Mouse (Mus musculus) layer of hippocampus, postnatal 36 days (tissue): Measurements from ENCODE around the gene Anxa5. TPM values are rescaled to one million over a fixed set of nuclear protein-coding genes. Genes with fewer than 3 reads are reported as not detected.
A peak's percentile ranks its signal among the peaks of the same experiment; 100 is the strongest.

ENCODE experiments used
- DNase-seq, 2 experiments: peaks; one replicate each; pipeline ENCODE4 v3.0.0; 2022
- total RNA-seq, 2 experiments: library from RNA; stranded (reverse); gene quantifications; 2 replicates each; pipeline ENCODE4 v1.2.3; 2021

Anxa5 gene
- total RNA-seq, 2 experiments from 2014 or later: 46.6 to 49.3 TPM

GRCm38 (mm10) chr3:36488367-36488766, 12.7 kb upstream of the Anxa5 start:
- no peak for DNase-seq

- no peak for DNase-seq
Measured at GRCm38 (mm10) chr3:36486881-36487280, 11.2 kb upstream of the Anxa5 start.

GRCm38 (mm10) chr3:36486176-36486575, 10.5 kb upstream of the Anxa5 start:
- DNase-seq: no peak

- DNase-seq: no peak
Measured at GRCm38 (mm10) chr3:36484292-36484691, 8.6 kb upstream of the Anxa5 start.

GRCm38 (mm10) chr3:36482940-36483339, 7.2 kb upstream of the Anxa5 start:
- DNase-seq: no peak

- peak in 1 of 2 experiments; percentile 12 for DNase-seq
Measured at GRCm38 (mm10) chr3:36481776-36482193, 6.1 kb upstream of the Anxa5 start.

GRCm38 (mm10) chr3:36480486-36480885, 4.8 kb upstream of the Anxa5 start:
- no peak for DNase-seq

GRCm38 (mm10) chr3:36478776-36479175, 3.1 kb upstream of the Anxa5 start:
- no peak for DNase-seq

GRCm38 (mm10) chr3:36476261-36477155, 814 bp upstream of the Anxa5 start:
- DNase-seq: no peak

- DNase-seq: peak; percentile 17 to 22
Measured at GRCm38 (mm10) chr3:36474938-36475483, 683 bp downstream of the Anxa5 start.

GRCm38 (mm10) chr3:36474421-36474820, 1.3 kb downstream of the Anxa5 start:
- DNase-seq: no peak

- DNase-seq: no peak
Measured at GRCm38 (mm10) chr3:36473222-36473621, 2.5 kb downstream of the Anxa5 start.

GRCm38 (mm10) chr3:36471856-36472255, 3.8 kb downstream of the Anxa5 start:
- no peak for DNase-seq

- no peak for DNase-seq
Measured at GRCm38 (mm10) chr3:36468871-36469270, 6.8 kb downstream of the Anxa5 start.

- DNase-seq: no peak
Measured at GRCm38 (mm10) chr3:36467632-36468031, 8.1 kb downstream of the Anxa5 start.

- DNase-seq: no peak
Measured at GRCm38 (mm10) chr3:36465538-36465937, 10.2 kb downstream of the Anxa5 start.

GRCm38 (mm10) chr3:36462348-36462747, 13.3 kb downstream of the Anxa5 start:
- no peak for DNase-seq

GRCm38 (mm10) chr3:36461819-36462218, 13.9 kb downstream of the Anxa5 start:
- DNase-seq: no peak

- DNase-seq: no peak
Measured at GRCm38 (mm10) chr3:36460717-36461116, 15.0 kb downstream of the Anxa5 start.

- no peak for DNase-seq
Measured at GRCm38 (mm10) chr3:36455566-36455965, 20.1 kb downstream of the Anxa5 start.

- no peak for DNase-seq
Measured at GRCm38 (mm10) chr3:36455124-36455523, 20.6 kb downstream of the Anxa5 start.

- DNase-seq: no peak
Measured at GRCm38 (mm10) chr3:36452502-36452901, 23.2 kb downstream of the Anxa5 start.

GRCm38 (mm10) chr3:36449292-36450165, 26.2 kb downstream of the Anxa5 start:
- no peak for DNase-seq
